Mouse (Mus musculus) right cerebral cortex, postnatal 25 days (tissue): ENCODE measurements at regions not wholly inside any gene's neighbourhood (a gene's known extent, or its start where the extent isn't known, plus 50 kb on each side); places are given as distances from the start of the nearest gene placed in this dataset.
"Not testable (repeated sequence)": the region's sequence is repeated elsewhere in the genome, so short reads cannot be mapped to it uniquely, and the experiment has no call there.

Experiments
- DNase-seq: peaks from one replicate; pipeline ENCODE4 v3.0.0; 2022

DNA sequence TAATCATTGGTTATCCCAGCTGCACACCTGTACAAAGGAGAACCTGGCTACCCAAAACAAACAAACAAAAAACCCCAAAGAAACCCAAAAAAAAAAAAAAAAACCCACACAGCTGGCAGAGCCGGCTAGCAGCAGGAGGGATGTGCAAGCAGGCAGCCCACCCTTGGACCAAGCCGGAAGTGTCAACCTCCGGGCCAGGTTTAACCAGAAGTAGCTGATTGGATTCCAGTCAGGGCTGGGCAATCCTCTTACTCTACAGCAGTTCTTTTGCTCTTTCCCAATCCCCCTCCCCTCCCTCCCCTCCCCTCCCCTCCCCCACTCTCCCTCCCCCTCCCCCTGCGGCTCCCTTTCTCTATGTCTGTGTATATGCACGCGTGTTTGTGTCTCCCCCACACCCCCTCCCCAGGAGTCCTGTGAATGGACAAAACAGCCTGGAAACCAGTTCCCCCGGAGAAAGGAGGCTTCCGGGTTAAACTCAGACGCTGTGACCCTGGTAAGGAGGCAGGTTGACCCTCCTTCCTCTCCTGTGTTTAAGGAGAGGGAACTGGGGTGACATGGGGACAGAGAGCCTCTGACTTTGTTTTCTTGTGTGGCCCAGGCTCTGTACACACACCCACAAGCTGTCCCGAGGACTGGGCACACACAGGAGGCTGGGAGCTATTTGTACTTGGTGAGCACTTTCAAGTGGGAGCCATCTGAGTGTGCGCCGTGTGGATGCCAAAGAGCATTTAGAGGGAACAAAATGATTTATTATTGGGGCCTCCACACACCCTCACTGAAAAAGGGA, 93.9 kb upstream of the Jarid2 start:
- DNase-seq = no peak

DNA sequence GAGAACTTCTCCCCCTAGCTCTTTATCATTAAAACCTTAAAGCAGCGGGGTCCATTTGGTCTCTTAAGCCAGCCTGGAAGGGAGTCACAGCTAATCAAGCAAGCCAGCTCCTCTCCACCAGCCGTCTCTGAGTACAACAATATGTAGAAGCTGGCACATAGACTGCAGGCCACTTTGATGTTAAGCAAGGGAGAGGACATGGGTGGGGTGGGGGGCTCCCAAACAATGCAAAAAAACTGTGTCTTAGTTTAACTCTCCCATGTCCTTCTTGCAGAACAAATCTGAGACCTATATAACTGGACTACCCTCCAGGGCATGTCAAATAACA, 93.3 kb upstream of the Jarid2 start:
- DNase-seq = no peak

GRCm38 (mm10) chr13:44642361-44642760, 86.9 kb upstream of the Jarid2 start:
- DNase-seq = no peak

DNA sequence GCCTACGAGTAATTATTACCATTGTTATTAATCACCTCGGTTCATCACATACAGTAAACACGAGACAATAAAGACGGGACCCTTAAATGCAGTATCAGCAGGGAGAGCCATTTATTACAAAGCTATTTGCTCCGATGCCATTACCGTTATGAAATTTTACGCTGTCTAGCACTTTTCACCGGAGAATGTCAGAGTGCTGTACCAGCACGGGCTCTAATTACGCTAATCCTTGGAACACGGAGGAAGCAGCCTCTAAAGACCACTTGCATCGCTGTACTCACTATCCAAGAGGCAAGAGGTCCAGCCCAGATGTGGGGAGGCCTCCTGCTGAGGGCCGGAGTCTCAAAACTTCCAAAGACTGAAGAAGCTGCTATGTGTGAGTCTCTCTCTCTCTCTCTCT, 79.2 kb upstream of the Jarid2 start:
- no peak for DNase-seq

- no peak for DNase-seq
Measured at GRCm38 (mm10) chr13:44651259-44652238, 77.7 kb upstream of the Jarid2 start.

DNA sequence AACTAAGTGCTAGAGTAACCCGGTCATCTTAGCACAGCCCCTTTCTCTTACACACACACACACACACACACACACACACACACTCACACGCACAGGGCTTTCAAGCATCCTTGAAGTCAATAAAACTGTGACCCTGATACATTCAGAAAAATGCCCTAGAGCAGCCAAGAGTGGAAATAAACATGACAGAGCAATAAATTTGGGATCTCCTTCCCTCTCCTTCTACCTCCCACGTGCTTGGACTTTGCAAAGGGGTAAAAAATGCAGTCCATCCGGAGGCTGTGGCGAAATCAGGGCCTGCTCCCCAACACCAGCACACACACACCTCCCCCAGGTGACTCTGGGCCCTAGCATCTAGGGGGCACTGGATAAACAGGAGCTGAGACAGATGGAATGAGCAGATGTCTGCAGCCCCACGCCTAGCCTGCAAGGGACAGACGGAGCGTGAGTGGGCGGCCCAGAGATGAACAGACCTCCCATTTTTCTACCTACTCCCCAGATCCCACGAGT, 71.3 kb upstream of the Jarid2 start:
- DNase-seq = peak; percentile 43

DNA sequence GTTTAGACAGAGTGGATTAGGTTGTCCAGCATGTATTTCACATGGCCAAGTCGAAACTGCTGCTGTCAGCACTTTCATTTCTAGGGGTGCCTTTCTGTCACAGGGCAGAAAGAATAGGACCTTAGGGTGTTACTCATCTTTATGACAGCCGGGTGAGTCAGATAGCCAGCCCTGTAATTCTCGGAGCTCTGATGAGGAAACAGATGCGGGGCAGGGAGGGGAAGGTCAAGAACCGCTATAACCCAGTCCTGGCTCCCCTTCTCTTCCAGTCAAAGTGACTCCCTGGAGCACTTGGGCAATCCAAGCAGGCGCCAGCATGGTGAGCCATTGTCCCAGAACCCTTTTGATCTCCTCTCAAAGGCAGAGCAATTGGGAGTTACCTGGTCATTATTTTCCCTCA, 69.4 kb upstream of the Jarid2 start:
- no peak for DNase-seq

- no peak for DNase-seq
Measured at GRCm38 (mm10) chr13:44663062-44663461, 66.2 kb upstream of the Jarid2 start.

DNA sequence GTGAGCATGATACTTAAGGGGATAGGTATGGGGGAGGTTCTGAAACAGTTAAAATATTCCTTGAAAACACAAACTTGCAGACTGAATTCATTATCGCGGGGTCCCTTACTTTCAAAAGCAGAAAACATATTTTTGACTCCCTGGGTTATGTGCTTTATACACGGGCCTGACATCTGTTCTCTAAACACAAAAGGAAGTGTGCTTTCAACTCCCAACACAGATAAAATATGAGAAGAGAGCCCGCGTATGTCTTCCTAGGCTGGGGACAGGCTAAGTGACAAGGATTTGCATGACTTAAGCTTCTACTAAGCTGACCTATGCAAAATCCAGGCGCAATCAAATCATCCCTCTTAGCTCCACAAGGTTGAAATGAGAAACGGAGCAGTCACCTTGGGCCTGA, 65.5 kb upstream of the Jarid2 start:
- no peak for DNase-seq

DNA sequence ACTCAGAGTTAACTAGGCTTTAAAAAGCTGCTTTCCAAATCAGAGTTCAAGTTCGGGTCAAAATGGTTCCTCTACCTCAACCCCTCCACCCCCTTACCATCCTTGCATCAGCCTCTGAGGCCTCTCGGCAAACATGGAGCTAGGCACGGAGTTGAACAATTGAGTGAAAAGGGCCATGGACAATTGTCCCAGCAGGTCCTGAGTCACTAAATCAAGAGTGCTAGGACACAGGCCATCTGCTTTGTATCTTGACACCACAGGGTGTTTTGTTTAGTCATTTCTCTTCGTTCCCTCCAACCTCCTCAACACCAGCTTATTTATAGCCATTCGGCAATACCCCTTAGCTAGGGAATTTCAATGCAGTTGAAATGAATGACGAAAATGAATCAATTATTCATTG, 59.5 kb upstream of the Jarid2 start:
- no peak for DNase-seq

DNA sequence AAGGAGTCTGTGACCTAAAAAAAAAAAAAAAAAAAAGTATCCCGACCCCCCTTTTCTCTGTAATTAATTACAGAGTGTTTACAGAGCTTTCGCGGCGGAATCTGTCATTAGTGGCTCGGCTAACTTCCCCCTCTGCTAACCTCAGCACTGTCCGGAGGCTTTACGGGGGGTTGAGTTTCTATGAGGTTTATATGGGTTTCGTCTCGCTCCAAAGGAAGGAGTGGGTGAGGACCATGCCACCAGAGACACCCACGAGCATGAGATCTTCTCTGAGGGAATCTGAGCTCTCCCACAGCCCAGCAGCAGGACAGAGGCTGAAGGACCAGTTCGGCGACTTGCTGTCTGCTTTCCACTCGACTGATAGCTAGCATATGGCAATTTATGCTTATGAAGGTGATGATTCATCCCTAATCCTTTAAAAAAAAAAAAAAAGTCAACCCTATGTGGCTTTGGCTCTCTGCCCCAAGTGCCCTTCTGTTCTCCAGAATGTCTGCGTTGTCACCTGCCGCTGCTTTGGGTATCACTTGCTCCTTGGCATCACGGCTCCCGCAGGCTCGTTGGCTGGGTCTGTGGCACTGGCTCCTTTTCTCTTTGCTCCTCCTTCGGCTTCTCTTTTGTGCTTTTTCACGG, 55.8 kb upstream of the Jarid2 start:
- DNase-seq = peak; percentile 8

DNA sequence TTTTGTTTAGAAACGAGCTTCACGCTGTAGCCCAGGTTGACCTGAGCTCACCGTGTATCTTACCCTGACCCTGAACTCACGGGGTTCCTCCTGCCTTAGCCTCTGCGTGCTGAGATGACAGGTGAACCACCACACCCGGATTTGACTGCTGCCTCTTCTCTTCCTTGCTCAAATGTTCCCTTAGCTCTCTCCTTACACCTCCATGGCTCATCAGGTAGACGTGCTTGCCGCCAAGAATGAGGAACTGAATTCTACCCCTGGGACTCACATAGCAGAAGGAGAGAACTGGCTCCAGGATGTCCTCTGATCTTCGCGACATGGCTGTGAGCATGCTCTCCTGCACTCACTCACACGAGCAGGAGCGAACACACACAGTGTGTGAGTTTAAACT, 55.3 kb upstream of the Jarid2 start:
- DNase-seq = no peak

DNA sequence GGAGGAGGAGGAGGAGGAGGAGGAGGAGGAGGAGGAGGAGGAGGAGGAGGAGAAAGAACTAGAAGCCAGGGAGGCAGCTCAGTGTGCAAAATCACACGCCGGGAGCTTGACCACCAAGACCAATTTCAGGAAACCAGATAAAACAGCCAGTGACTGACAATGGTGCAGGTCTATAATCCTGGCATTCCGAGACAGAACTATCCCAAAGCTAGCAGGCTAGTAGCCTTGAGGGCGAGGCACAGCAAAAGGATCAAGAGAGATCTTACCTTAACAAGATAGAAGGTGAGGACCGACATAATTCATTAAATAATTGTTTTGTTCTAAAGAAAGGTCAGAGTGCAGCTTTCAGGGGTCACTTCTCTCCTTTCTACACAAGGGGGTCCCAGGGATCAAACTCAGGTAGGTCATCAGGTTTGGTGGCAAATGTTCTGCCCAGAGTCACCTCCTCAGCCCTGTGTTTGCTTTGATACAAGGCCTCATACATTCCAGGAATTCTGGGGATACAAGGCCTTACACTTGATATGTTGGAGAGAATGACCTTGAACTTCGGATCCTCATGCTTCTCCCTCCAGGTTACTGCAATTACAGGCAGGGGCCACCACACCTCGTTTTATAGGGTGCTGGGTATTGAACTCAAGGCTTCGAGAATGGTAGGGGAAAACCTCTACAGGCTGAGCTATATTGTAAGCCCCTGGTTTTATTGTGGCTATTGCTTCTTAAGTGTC, 54.2 kb upstream of the Jarid2 start:
- DNase-seq = no peak

- no peak for DNase-seq
Measured at GRCm38 (mm10) chr13:44676041-44676440, 53.2 kb upstream of the Jarid2 start.

GRCm38 (mm10) chr13:44678121-44678520, 51.2 kb upstream of the Jarid2 start:
- no peak for DNase-seq

DNA sequence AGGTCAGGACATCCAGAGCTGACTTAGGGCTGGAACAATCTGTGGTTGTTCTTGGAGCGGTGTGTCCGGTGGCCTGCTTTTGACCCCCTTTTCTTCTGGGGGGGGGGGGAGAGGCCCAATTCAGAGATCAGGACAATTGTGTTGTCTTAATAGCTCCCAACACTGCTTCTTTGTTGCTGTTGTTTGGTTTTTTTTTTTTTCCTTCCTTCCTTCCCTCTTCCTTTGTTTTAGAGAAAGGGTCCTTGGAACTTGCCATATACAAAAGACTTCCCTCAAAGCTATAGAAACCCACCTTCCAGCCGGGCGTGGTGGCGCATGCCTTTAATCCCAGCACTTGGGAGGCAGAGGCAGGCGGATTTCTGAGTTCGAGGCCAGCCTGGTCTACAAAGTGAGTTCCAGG, 49.8 kb upstream of the Jarid2 start:
- not testable (repeated sequence) for DNase-seq
